Mouse (Mus musculus): Measurements from ENCODE around the gene Pno1. TPM values are rescaled to one million over a fixed set of nuclear protein-coding genes. Genes with fewer than 3 reads are reported as not detected.

Gene Pno1
- polyA plus RNA-seq, 1 experiment from 2014 or later = 123 TPM

GRCm38 (mm10) chr11:17170938-17171729 lies 40.2 kb downstream of the Pno1 start:
- 95% methylated on average over 1 of the region's 1 CpGs for WGBS
- DNase-seq (ENCODE audit: low spot score) = no peak

GRCm38 (mm10) chr11:17169262-17169661 lies 42.1 kb downstream of the Pno1 start:
- no peak for DNase-seq (ENCODE audit: low spot score)
- Histone ChIP-seq H3K36me3 (peaks cover 26% of the 10 kb centered on the region), H3K4me3 (no peak overlapping the region), H3K4me1 (0 out of 2 replicates have a peak, but pooled peaks cover 4% of the 10 kb centered on the region), H3K27ac (replicated peaks) (no peak overlapping the region), H3K9me3 (replicated peaks) (peaks cover 14% of the 10 kb centered on the region; the same call in 1 of the 2 replicates), H3K27me3 (ENCODE audit: low read depth, poor library complexity, severe bottlenecking) (no peaks in the 10 kb centered on the region)
- 93% methylated on average over 2 of the region's 2 CpGs for WGBS

More at GRCm38 (mm10) chr11:17170938-17171729, 40.2 kb downstream of the Pno1 start:
- Histone ChIP-seq H3K9me3 (replicated peaks) (peaks cover 17% of the 10 kb centered on the region; the same call in 1 of the 2 replicates), H3K36me3 (peaks cover 29% of the 10 kb centered on the region), H3K4me1 (0 out of 2 replicates have a peak, but pooled peaks cover 4% of the 10 kb centered on the region), H3K27me3 (ENCODE audit: low read depth, poor library complexity, severe bottlenecking) (no peaks in the 10 kb centered on the region), H3K4me3 (no peak overlapping the region), H3K27ac (replicated peaks) (no peak overlapping the region)

- Histone ChIP-seq H3K4me1 (peaks cover 12% of the 10 kb centered on the region), H3K27ac (replicated peaks) (no peak overlapping the region), H3K9me3 (replicated peaks) (no peaks in the 10 kb centered on the region), H3K4me3 (no peak overlapping the region), H3K36me3 (0 out of 2 replicates have a peak, but pooled peaks cover 2% of the 10 kb centered on the region), H3K27me3 (ENCODE audit: low read depth, poor library complexity, severe bottlenecking) (no peaks in the 10 kb centered on the region)
- 86% methylated on average over 7 of the region's 7 CpGs for WGBS
- no peak for DNase-seq (ENCODE audit: low spot score)
Observed at GRCm38 (mm10) chr11:17166627-17167026, 44.7 kb downstream of the Pno1 start.

- Histone ChIP-seq H3K27ac (replicated peaks) (no peak overlapping the region), H3K4me3 (no peak overlapping the region), H3K27me3 (ENCODE audit: low read depth, poor library complexity, severe bottlenecking) (no peaks in the 10 kb centered on the region), H3K4me1 (peaks cover 22% of the 10 kb centered on the region), H3K9me3 (replicated peaks) (no peaks in the 10 kb centered on the region), H3K36me3 (no peaks in the 10 kb centered on the region)
- DNase-seq (ENCODE audit: low spot score) = no peak
- WGBS = 75% methylated on average over 1 of the region's 1 CpGs
Observed at GRCm38 (mm10) chr11:17163956-17164355, 47.4 kb downstream of the Pno1 start.

GRCm38 (mm10) chr11:17160242-17160641 lies 51.1 kb downstream of the Pno1 start:
- Histone ChIP-seq H3K36me3 (no peaks in the 10 kb centered on the region), H3K4me1 (peaks cover 29% of the 10 kb centered on the region), H3K27ac (replicated peaks) (peak overlapping the region; percentile 97), H3K4me3 (peak overlapping the region; percentile 98), H3K27me3 (ENCODE audit: low read depth, poor library complexity, severe bottlenecking) (no peaks in the 10 kb centered on the region), H3K9me3 (replicated peaks) (no peaks in the 10 kb centered on the region)
- WGBS = 3% methylated on average over 12 of the region's 12 CpGs
- peak; percentile 46 for DNase-seq (ENCODE audit: low spot score)

- WGBS = under 1% methylated on average over 38 of the region's 46 CpGs
- Histone ChIP-seq H3K9me3 (replicated peaks) (no peaks in the 10 kb centered on the region), H3K4me3 (peak overlapping the region; percentile 98), H3K36me3 (no peaks in the 10 kb centered on the region), H3K27me3 (ENCODE audit: low read depth, poor library complexity, severe bottlenecking) (no peaks in the 10 kb centered on the region), H3K27ac (replicated peaks) (peak overlapping the region; percentile 97), H3K4me1 (peaks cover 29% of the 10 kb centered on the region)
- peak; percentile 59 for DNase-seq (ENCODE audit: low spot score)
Observed at GRCm38 (mm10) chr11:17159738-17160241, 51.6 kb downstream of the Pno1 start.

GRCm38 (mm10) chr11:17158858-17159737 lies 52.3 kb downstream of the Pno1 start, which contains the start of gene Ppp3r1:
TSS of gene Ppp3r1 (plus strand) at chr11:17159263.
- Histone ChIP-seq H3K9me3 (replicated peaks) (no peaks in the 10 kb centered on the region), H3K27me3 (ENCODE audit: low read depth, poor library complexity, severe bottlenecking) (no peaks in the 10 kb centered on the region), H3K4me3 (peak within 1 kb of the TSS; percentile 98), H3K27ac (replicated peaks) (peak within 1 kb of the TSS; percentile 97), H3K36me3 (no peaks in the 10 kb centered on the region), H3K4me1 (peaks cover 27% of the 10 kb centered on the region)
- under 1% methylated on average over 89 of the region's 89 CpGs for WGBS
- peak; percentile 96 for DNase-seq (ENCODE audit: low spot score)

Other genes with a start within 250 kb of the Pno1 start
- 16.4 and 21.0 TPM in 2 replicates for gene Cnrip1, start 160.0 kb downstream of the Pno1 start, polyA plus RNA-seq (2016; fragmentation: Nextera tagmentation; extraction: Ambion mirVana)
- gene Plek, start 159.2 kb downstream of the Pno1 start, polyA plus RNA-seq (2016; fragmentation: Nextera tagmentation; extraction: Ambion mirVana) = 5.4 and 5.5 TPM in 2 replicates
- gene Ppp3r1, start 52.3 kb downstream of the Pno1 start, polyA plus RNA-seq (2016; fragmentation: Nextera tagmentation; extraction: Ambion mirVana) = 77.3 and 84.7 TPM in 2 replicates
- gene Wdr92, start 29.5 kb downstream of the Pno1 start, polyA plus RNA-seq (2016; fragmentation: Nextera tagmentation; extraction: Ambion mirVana) = 30.0 and 31.0 TPM in 2 replicates
- gene C1d, start 46.0 kb upstream of the Pno1 start, polyA plus RNA-seq (2016; fragmentation: Nextera tagmentation; extraction: Ambion mirVana) = 107 and 111 TPM in 2 replicates